Mouse (Mus musculus) kidney, postnatal 0 days (tissue): Measurements from ENCODE around the gene Rc3h2. TPM values are rescaled to one million over a fixed set of nuclear protein-coding genes. Genes with fewer than 3 reads are reported as not detected.

Experiments used
- ATAC-seq: fragments of 200-750 bp; cut with Nextera tagmentation; replicated peaks from 2 replicates; pipeline ENCODE4 v1.8.0; 2017; ENCODE audit warnings: low read depth, moderate number of reproducible peaks, moderate TSS enrichment, moderate library complexity; ENCODE audit not compliant: low FRiP score
- DNase-seq: peaks from one replicate; pipeline ENCODE4 v3.0.0-alpha.2; 2016; ENCODE audit warnings: low spot score
- H3K27ac ChIP-seq: fragments of 300-500 bp; sonication (generic); 2 replicates; pipeline ENCODE4 v1.5.1; 2014; ENCODE audit warnings: mild to moderate bottlenecking
- H3K27me3 ChIP-seq: fragments of 300-500 bp; sonication (generic); 2 replicates; pipeline ENCODE4 v1.6.1; 2014; ENCODE audit warnings: low read length, mixed read lengths; ENCODE audit not compliant: insufficient read depth
- H3K36me3 ChIP-seq: fragments of 300-500 bp; sonication (generic); 2 replicates; pipeline ENCODE4 v1.6.1; 2014; ENCODE audit warnings: low read length, mixed read lengths; ENCODE audit not compliant: insufficient read depth
- H3K4me1 ChIP-seq: fragments of 300-500 bp; sonication (generic); replicated peaks from 2 replicates; pipeline ENCODE4 v1.6.1; 2014; ENCODE audit warnings: antibody characterized with exemption, low read length, mixed read lengths; ENCODE audit not compliant: insufficient read depth
- H3K4me2 ChIP-seq: fragments of 300-500 bp; sonication (generic); 2 replicates; pipeline ENCODE4 v1.6.1; 2014; ENCODE audit warnings: mild to moderate bottlenecking, low read length, moderate library complexity, mixed read lengths
- H3K4me3 ChIP-seq: fragments of 300-500 bp; sonication (generic); replicated peaks from 2 replicates; pipeline ENCODE4 v1.5.1; 2014; ENCODE audit warnings: low read depth, low read length
- H3K9ac ChIP-seq: fragments of 300-500 bp; sonication (generic); 2 replicates; pipeline ENCODE4 v1.6.1; 2014; ENCODE audit warnings: low read depth, low read length
- H3K9me3 ChIP-seq: fragments of 300-500 bp; sonication (generic); replicated peaks from 2 replicates; pipeline ENCODE4 v1.6.1; 2016; ENCODE audit warnings: low read length, inconsistent platforms, mixed read lengths
- CTCF ChIP-seq: IDR thresholded peaks from 2 replicates; pipeline ENCODE4 v1.5.1; 2016; ENCODE audit warnings: antibody characterized with exemption, low read depth, mild to moderate bottlenecking, moderate library complexity
- WGBS: fragments of 180-500 bp; shearing (Covaris S2); extraction: QIAGEN DNeasy Blood & Tissue Kit; methylation state at CpG from one replicate; pipeline ENCODE4 v1.1.7; 2014; 5-methylcytosine and 5-hydroxymethylcytosine counted together
- polyA plus RNA-seq: library from polyadenylated mRNA; unstranded; fragments of >200 nt; fragmentation: Nextera tagmentation; extraction: Ambion mirVana; gene quantifications from 2 replicates; pipeline ENCODE4 v1.2.1, GENCODE M21; 2015

The Rc3h2 gene
- polyA plus RNA-seq, 1 experiment from 2014 or later, result 8.5 TPM

GRCm38 (mm10) chr2:37442611-37443591 lies 20.2 kb upstream of the Rc3h2 start, which contains the start of the genes Zbtb26, Zbtb6 and Rabgap1:
TSS of gene Zbtb26 (minus strand) at chr2:37443135.
TSS of gene Zbtb6 (minus strand) at chr2:37443171.
TSS of gene Rabgap1 (plus strand) at chr2:37443279.
- DNase-seq (peak; percentile 98), ATAC-seq (peak; percentile 99)
- Histone ChIP-seq H3K4me3 (peak within 1 kb of the TSS; percentile 76), H3K9ac (peak within 1 kb of the TSS; percentile 86), H3K4me1 (no peaks in the 10 kb centered on the region; the same call in 1 of the 2 replicates), H3K27ac (peak within 1 kb of the TSS; percentile 88), H3K9me3 (no peaks in the 10 kb centered on the region), H3K36me3 (no peaks in the 10 kb centered on the region), H3K4me2 (peak within 1 kb of the TSS; percentile 57), H3K27me3 (no peaks in the 10 kb centered on the region)
- WGBS, result under 1% methylated on average over 51 of the region's 51 CpGs
- 0 out of 2 replicates have a peak, but pooled peaks have one; percentile 0 for TF ChIP-seq CTCF

GRCm38 (mm10) chr2:37431609-37432008 lies 8.9 kb upstream of the Rc3h2 start:
- Histone ChIP-seq H3K36me3 (peaks cover 9% of the 10 kb centered on the region), H3K4me3 (peak overlapping the region; percentile 62), H3K4me2 (peak overlapping the region; percentile 75), H3K4me1 (peaks cover 9% of the 10 kb centered on the region), H3K27ac (peak overlapping the region; percentile 96), H3K9me3 (no peaks in the 10 kb centered on the region), H3K9ac (peak overlapping the region; percentile 72; the same call in 1 of the 2 replicates), H3K27me3 (no peaks in the 10 kb centered on the region)
- WGBS, result 20% methylated on average over 7 of the region's 7 CpGs
- no peak for TF ChIP-seq CTCF
- DNase-seq (no peak), ATAC-seq (peak; percentile 11; the same call in 1 of the 2 replicates)

DNA sequence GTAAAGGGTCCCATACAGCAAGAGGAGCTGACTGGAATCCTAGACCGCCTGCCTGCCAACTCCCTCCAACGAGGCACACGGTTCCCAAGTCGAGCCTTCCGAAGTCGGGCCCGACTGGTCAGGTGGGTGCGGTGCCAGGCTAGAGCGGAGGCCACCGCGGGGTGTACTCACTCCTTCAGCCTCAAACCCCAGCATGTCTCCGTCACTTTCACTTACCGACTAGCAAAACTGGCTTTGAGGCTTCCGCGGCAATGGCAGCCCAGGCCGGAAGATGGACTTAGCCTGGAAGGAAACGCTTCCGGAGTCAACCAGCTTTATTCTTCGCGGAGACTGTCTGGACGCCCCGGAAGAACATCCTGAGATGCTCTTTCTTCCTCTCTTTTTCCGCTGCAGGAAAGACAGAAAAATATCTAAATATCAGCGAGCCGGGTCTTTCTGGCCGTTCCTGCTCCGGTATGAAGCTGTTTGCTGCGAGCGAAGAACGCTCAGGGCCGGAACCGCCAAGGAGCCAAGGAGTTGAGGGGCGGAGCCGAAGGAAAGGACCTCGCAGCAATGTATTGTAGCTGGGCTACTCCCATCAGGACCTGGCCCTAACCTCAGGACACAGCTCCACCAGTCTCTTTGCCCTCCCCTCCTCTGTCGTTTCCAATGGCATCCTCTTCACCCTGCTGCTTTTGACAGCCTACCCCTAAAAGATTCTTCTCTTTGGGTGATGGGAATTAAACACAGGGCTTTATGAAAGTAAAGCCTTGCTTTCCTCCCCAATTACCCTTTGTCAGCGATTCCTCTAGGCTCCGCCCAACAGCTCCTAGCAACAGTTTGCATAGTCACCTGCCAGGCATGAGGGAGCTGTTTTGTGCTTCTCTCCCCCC lies 8.1 kb upstream of the Rc3h2 start:
- peak overlapping the region; percentile 62 for H3K4me3 ChIP-seq
- H3K4me2 ChIP-seq, result peak overlapping the region; percentile 75
- peaks cover 9% of the 10 kb centered on the region for H3K4me1 ChIP-seq
- H3K9ac ChIP-seq, result peak overlapping the region; percentile 72
- ATAC-seq, result peak; percentile 92
- DNase-seq, result peak; percentile 97
- no peak for TF ChIP-seq CTCF
- peaks cover 5% of the 10 kb centered on the region for H3K36me3 ChIP-seq
- H3K27ac ChIP-seq, result peak overlapping the region; percentile 96
- H3K9me3 ChIP-seq, result no peaks in the 10 kb centered on the region
- WGBS, result under 1% methylated on average over 38 of the region's 38 CpGs
- no peaks in the 10 kb centered on the region for H3K27me3 ChIP-seq

- DNase-seq, result no peak
These were observed 968 bp upstream of the Rc3h2 start for GRCm38 (mm10) chr2:37423671-37424070.

GRCm38 (mm10) chr2:37421903-37422302 lies 800 bp downstream of the Rc3h2 start:
- TF ChIP-seq CTCF, result no peak
- Histone ChIP-seq H3K4me2 (peak overlapping the region; percentile 62), H3K4me3 (peak overlapping the region; percentile 93), H3K27ac (peak overlapping the region; percentile 95), H3K9ac (peak overlapping the region; percentile 96), H3K27me3 (no peaks in the 10 kb centered on the region), H3K9me3 (no peaks in the 10 kb centered on the region), H3K4me1 (no peaks in the 10 kb centered on the region), H3K36me3 (no peaks in the 10 kb centered on the region)
- ATAC-seq (no peak), DNase-seq (peak; percentile 15)
- WGBS, result 4% methylated on average over 3 of the region's 3 CpGs

More at GRCm38 (mm10) chr2:37423671-37424070, 968 bp upstream of the Rc3h2 start:
- H3K9me3 ChIP-seq, result no peaks in the 10 kb centered on the region
- no peak overlapping the region for H3K4me2 ChIP-seq
- WGBS, result 60% methylated on average over 3 of the region's 3 CpGs
- no peak overlapping the region for H3K4me3 ChIP-seq
- no peaks in the 10 kb centered on the region for H3K36me3 ChIP-seq
- TF ChIP-seq CTCF, result no peak
- no peak for ATAC-seq
- no peak overlapping the region for H3K27ac ChIP-seq
- H3K27me3 ChIP-seq, result no peaks in the 10 kb centered on the region
- no peak overlapping the region for H3K9ac ChIP-seq
- H3K4me1 ChIP-seq, result no peaks in the 10 kb centered on the region
